Mouse (Mus musculus): ENCODE measurements around the gene Dock11. TPM values are rescaled to one million over a fixed set of nuclear protein-coding genes. Genes with fewer than 3 reads are reported as not detected.
A peak's percentile ranks its signal among the peaks of the same experiment; 100 is the strongest.

Gene Dock11
- polyA plus RNA-seq, 1 experiment from 2014 or later, result 15.7 TPM

DNA sequence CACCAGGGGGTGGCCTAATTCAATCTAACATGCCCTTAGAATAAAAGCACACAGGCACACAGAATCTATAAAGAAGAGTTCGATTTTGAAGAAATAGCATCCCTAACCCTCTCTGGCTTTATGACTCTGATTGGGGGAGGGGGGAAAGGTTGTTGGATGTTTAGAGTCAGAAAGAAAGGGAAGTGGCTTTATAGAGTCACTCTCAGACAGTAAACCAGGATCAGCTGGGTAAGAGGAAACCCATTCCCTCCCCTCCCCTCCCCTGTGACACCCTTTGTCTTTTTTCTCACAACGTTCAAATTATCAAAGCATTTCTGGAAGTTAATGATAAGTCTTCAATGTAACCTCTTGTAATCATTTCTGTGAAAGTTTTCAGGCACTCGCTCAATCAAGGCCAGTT lies 220.0 kb downstream of the Dock11 start:
- H3K4me2 ChIP-seq (ENCODE audit: low read depth, low read length), result no peak overlapping the region
- no peaks in the 10 kb centered on the region for H3K27me3 ChIP-seq (ENCODE audit: control insufficient read depth, insufficient read depth, low read length)
- H3K4me1 ChIP-seq (ENCODE audit: control insufficient read depth, insufficient read depth, low read length), result no peaks in the 10 kb centered on the region
- ATAC-seq (ENCODE audit: low read depth), result no peak
- no peaks in the 10 kb centered on the region for H3K9me3 ChIP-seq (ENCODE audit: control insufficient read depth, low read length)
- H3K27ac ChIP-seq (ENCODE audit: low read depth, low read length), result no peak overlapping the region
- H3K4me3 ChIP-seq (ENCODE audit: low read depth, low read length), result no peak overlapping the region
- H3K9ac ChIP-seq (replicated peaks; ENCODE audit: low read depth, low read length), result no peak overlapping the region
- H3K36me3 ChIP-seq (ENCODE audit: control insufficient read depth, insufficient read depth, low read length), result no peaks in the 10 kb centered on the region
- 25% methylated on average over 3 of the region's 3 CpGs for WGBS

DNA sequence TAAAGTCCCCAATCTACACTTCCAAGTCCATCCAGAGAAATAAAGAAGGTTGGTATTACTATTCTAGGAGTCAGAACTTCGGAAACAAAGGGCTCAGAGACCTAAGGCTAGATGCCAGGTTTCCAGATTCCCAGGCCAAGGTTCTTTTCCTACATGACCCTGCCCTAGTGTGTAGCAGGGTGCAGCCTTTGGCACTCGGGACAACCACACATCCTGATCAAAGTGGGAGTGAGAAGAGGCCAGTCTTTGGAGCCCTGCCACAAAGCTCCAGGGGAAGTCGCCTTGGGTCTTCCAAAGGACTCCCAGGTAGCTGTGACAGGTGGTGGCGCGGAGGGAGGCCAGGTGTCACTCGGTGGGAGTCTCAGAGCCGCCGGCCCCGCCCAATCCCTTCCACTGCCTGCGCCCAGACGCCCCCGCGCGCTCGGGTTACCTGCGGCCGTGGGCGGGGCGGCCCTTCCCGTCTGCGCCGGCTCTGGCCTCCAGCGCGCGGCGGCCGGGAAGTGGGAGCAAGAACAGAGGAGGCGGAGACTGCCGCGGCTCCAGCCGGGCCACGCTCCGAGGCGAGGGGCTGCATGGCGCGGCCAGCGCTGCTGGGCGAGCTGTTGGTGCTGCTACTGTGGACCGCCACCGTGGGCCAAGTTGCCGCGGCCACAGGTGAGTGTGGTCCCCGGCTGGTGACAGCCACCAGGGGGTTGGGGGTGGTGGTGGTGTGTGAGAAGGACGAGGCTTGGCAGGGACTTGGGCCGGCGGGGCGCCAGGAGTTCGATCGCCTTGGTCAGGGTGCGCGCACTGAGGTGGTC lies 223.2 kb downstream of the Dock11 start, which contains the start of gene Il13ra1:
Gene Il13ra1 (plus strand): TSS at position 489 of the 800 bp plus-strand sequence.
- Histone ChIP-seq H3K4me1 (ENCODE audit: control insufficient read depth, insufficient read depth, low read length) (no peaks in the 10 kb centered on the region), H3K36me3 (ENCODE audit: control insufficient read depth, insufficient read depth, low read length) (no peaks in the 10 kb centered on the region), H3K4me3 (ENCODE audit: low read depth, low read length) (peak within 1 kb of the TSS; percentile 41), H3K27me3 (ENCODE audit: control insufficient read depth, insufficient read depth, low read length) (no peaks in the 10 kb centered on the region), H3K4me2 (ENCODE audit: low read depth, low read length) (peak within 1 kb of the TSS; percentile 66), H3K9ac (replicated peaks; ENCODE audit: low read depth, low read length) (peak within 1 kb of the TSS; percentile 42; the same call in 1 of the 2 replicates), H3K9me3 (ENCODE audit: control insufficient read depth, low read length) (no peaks in the 10 kb centered on the region), H3K27ac (ENCODE audit: low read depth, low read length) (no peak within 1 kb of the TSS)
- WGBS, result 25% methylated on average over 45 of the region's 51 CpGs
- peak; percentile 87 for ATAC-seq (ENCODE audit: low read depth)

DNA sequence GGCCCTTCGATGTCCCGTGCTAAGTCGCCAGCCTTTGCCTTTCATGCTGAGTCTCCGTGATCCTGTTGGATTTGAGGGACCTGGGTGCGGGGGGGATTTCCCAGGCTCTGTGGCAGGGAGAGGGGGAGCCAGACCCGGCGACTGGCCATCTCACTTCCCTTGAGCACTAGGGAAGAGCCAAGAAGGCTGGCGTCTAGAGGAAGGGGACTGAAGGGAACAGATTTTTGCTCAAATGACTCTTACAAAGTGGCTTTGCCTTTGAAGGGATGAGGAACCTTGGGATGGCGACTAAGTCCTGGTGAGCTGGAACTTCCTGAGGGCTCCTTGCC lies 223.8 kb downstream of the Dock11 start:
- ATAC-seq (ENCODE audit: low read depth), result peak; percentile 38; the same call in 1 of the 2 replicates
- no peaks in the 10 kb centered on the region for H3K9me3 ChIP-seq (ENCODE audit: control insufficient read depth, low read length)

DNA sequence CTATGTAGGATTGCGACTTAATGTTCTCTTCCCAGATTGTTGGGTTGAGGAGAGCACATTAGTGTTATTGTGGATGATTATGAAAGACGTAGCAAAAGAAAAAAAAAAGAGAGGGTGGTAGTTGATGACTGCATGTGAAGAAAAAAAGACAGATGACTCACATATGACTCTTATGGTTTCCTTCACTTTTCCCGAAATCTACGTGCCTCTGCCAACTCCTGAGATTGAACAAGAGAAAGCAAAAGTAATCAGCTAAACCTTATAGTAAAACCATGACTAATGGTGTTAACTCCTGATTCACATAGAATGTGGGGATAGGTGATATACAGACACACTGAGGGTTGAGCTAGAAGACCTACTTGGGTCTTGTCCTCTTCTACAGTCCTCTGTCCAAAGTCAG lies 226.5 kb downstream of the Dock11 start:
- ATAC-seq (ENCODE audit: low read depth), result no peak
- H3K27ac ChIP-seq (ENCODE audit: low read depth, low read length), result no peak overlapping the region
- H3K4me2 ChIP-seq (ENCODE audit: low read depth, low read length), result no peak overlapping the region
- H3K4me1 ChIP-seq (ENCODE audit: control insufficient read depth, insufficient read depth, low read length), result no peaks in the 10 kb centered on the region
- H3K27me3 ChIP-seq (ENCODE audit: control insufficient read depth, insufficient read depth, low read length), result no peaks in the 10 kb centered on the region
- no peaks in the 10 kb centered on the region for H3K9me3 ChIP-seq (ENCODE audit: control insufficient read depth, low read length)
- no peaks in the 10 kb centered on the region for H3K36me3 ChIP-seq (ENCODE audit: control insufficient read depth, insufficient read depth, low read length)
- WGBS, result 86% methylated on average over 4 of the region's 4 CpGs
- no peak overlapping the region for H3K4me3 ChIP-seq (ENCODE audit: low read depth, low read length)
- H3K9ac ChIP-seq (replicated peaks; ENCODE audit: low read depth, low read length), result no peak overlapping the region

More for the DNA sequence above, 223.8 kb downstream of the Dock11 start:
- Histone ChIP-seq H3K27me3 (ENCODE audit: control insufficient read depth, insufficient read depth, low read length) (no peaks in the 10 kb centered on the region), H3K4me3 (ENCODE audit: low read depth, low read length) (peak overlapping the region; percentile 41), H3K27ac (ENCODE audit: low read depth, low read length) (no peak overlapping the region), H3K4me2 (ENCODE audit: low read depth, low read length) (peak overlapping the region; percentile 66), H3K36me3 (ENCODE audit: control insufficient read depth, insufficient read depth, low read length) (no peaks in the 10 kb centered on the region), H3K4me1 (ENCODE audit: control insufficient read depth, insufficient read depth, low read length) (no peaks in the 10 kb centered on the region), H3K9ac (replicated peaks; ENCODE audit: low read depth, low read length) (peak overlapping the region; percentile 42; the same call in 1 of the 2 replicates)
- WGBS, result 21% methylated on average over 9 of the region's 9 CpGs

Other genes with a start within 250 kb of the Dock11 start
- gene Il13ra1, start 223.3 kb downstream of the Dock11 start, polyA plus RNA-seq (2014; fragmentation: Nextera tagmentation; extraction: Ambion mirVana), result 3.5 and 5.4 TPM in 2 replicates

Data from neural tube, embryonic 14.5 days (tissue).